Mouse (Mus musculus) lung, adult 2 months (tissue): ENCODE measurements at regions not wholly inside any gene's neighbourhood (a gene's known extent, or its start where the extent isn't known, plus 50 kb on each side); places are given as distances from the start of the nearest gene placed in this dataset.
"Not testable (repeated sequence)": the region's sequence is repeated elsewhere in the genome, so short reads cannot be mapped to it uniquely, and the experiment has no call there.

ENCODE experiments used
- DNase-seq: peaks from one replicate; pipeline ENCODE4 v3.0.0; 2022
- H3K4me1 ChIP-seq: fragments of 200-500 bp; 2 replicates; pipeline ENCODE4 v1.6.1; 2011; ENCODE audit warnings: low read length; ENCODE audit not compliant: control insufficient read depth, insufficient read depth
- H3K4me3 ChIP-seq: fragments of 200-500 bp; replicated peaks from 2 replicates; pipeline ENCODE3; 2011; ENCODE audit warnings: low read depth, mild to moderate bottlenecking, control low read depth, low read length; ENCODE audit errors: extremely low read depth
- CTCF ChIP-seq: fragments of 200-500 bp; IDR thresholded peaks from 2 replicates; pipeline ENCODE4 v1.5.1; 2011; ENCODE audit warnings: mild to moderate bottlenecking, low read length, control low read depth; ENCODE audit not compliant: insufficient read depth
- POLR2A ChIP-seq: fragments of 200-500 bp; IDR thresholded peaks from 2 replicates; pipeline ENCODE4 v1.6.1; 2011; ENCODE audit warnings: low read depth, mild to moderate bottlenecking, control low read depth, low read length, borderline replicate concordance; ENCODE audit errors: extremely low read depth
- WGBS: fragments of 180-500 bp; shearing (Covaris S2); methylation state at CpG from one replicate; pipeline ENCODE4 v1.1.7; 2018; 5-methylcytosine and 5-hydroxymethylcytosine counted together

DNA sequence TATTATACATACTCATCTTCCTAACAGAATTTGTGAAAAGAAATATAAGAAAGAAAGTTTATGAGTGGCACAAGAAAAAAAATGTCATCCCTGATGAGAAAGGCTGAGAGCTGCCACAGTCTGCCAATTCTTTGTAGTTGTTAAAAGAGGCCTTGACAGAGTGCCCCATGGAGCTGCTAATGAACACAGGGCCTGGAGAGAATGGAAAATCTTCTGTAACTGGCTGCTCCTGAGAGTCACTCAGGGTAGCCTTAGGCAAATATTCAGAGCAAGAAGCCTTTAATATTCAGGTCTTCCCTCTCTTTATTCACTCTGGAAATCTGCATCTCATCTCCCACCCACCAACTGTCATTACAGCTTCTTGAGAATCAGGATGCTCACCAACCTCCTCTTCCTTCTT lies 237.0 kb downstream of the Gm11232 start:
- TF ChIP-seq POLR2A (no peak), CTCF (no peak)
- H3K4me3 ChIP-seq: no peak overlapping the region
- DNase-seq: no peak
- H3K4me1 ChIP-seq: no peaks in the 10 kb centered on the region

DNA sequence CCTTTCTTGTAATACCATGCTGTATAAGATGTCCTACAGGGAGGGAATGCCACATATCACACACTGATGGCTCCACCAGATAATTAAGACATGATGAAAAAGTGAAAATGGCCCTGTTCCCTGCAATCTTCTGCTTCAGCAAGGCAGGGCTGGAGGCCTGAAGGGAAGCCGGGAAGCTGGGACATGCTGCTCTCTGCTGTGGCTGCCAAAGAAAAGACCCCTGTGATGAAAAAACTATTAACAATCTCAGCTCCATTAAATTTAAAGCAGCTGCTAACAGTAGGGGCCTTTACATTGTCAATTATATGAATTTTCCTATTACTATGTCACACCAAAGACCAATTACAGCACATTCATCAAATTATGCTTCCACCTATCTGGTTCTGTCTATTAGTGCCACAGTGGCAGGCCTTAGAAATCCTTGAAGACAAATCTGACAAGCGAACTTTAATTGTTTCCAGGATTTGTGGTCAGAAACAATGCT lies 239.8 kb downstream of the Gm11232 start:
- DNase-seq: no peak
- no peak overlapping the region for H3K4me3 ChIP-seq
- WGBS: 81% methylated on average over 2 of the region's 2 CpGs
- H3K4me1 ChIP-seq: no peaks in the 10 kb centered on the region
- TF ChIP-seq CTCF: no peak
- no peak for TF ChIP-seq POLR2A

DNA sequence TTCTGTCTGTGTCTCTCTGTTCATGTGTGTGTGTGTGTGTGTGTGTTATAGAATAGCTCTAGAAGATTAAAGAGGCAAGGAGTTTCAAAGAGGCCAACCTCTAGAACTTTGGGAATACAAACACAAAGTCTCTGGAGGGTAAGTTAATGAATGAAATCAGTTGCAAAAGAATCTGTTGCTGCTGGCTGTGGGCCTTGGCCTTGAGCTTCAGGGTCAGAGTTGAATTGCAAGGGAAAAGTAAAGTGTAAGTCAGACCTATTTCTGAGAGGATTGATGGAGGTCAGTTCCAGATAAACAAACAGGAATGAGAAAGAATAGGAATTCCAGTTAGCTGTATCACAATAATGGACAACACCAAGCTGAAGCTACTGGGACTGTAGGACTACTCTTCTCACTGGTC lies 250.9 kb downstream of the Gm11232 start:
- TF ChIP-seq POLR2A (no peak), CTCF (no peak)
- no peak for DNase-seq
- Histone ChIP-seq H3K4me3 (no peak overlapping the region), H3K4me1 (no peaks in the 10 kb centered on the region)

DNA sequence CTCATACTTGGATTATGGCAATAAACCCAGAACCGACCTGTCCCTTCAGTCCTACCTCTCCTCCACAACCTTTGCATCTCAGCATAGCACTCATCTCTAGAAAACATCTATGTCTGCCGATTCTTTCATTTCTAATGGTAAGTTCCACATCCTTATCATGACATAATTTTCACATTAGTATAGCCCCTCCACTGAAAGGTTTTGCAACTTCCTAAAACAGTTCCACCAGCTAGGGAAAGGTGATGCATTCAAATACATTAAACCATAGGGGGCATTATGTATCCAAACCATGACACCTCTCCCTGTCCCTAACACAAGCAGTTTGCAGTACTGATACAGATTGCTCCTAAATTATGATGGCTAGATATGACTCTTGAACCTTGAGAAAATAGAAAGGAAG lies 268.0 kb downstream of the Gm11232 start:
- no peak for DNase-seq
- Histone ChIP-seq H3K4me1 (no peaks in the 10 kb centered on the region), H3K4me3 (no peak overlapping the region)
- 87% methylated on average over 2 of the region's 2 CpGs for WGBS
- TF ChIP-seq POLR2A: no peak
- TF ChIP-seq CTCF: no peak

DNA sequence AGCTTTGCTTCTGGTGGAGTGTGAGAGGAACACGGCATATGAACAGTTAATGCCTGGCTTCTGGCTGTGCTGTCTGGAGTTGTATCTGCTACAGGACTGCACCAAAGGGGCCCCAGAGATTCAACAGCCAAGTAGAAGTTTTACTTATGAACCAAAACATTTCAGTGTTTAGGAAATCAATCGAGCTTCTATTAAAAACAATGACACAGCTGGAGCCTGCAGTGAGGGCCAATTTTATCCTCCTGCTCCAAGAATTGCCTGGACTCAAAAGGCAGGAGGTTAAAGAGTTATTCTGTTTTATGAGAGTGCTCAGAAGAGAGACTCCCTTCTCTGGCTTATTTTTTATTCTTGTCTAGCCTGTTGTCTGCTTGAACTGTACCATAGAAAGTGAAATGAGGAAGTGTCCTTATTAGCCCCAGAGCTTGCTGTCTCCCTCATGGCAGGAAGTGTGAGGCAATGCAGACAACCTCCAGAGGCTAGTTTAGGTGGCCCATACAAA lies 269.1 kb downstream of the Gm11232 start:
- Histone ChIP-seq H3K4me3 (no peak overlapping the region), H3K4me1 (no peaks in the 10 kb centered on the region)
- WGBS: 13% methylated on average over 2 of the region's 2 CpGs
- TF ChIP-seq CTCF: no peak
- no peak for TF ChIP-seq POLR2A
- DNase-seq: no peak

DNA sequence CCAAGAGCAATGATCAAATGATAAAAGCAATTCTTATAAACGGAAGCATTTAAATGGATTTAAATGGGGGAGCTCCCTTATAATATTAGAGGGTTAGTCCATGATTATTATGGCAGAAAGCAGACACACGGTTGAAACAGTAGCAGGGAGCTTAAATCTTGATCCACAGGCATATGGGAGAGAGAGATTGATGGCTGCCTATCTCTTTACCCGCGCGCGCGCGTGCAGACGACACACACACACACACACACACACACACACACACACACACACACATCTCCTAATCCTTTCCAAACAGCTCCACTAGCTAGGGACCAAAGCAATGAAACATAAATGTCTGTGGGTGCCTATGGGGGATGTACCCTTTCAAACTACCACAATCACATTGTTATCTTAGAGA lies 269.7 kb downstream of the Gm11232 start:
- TF ChIP-seq POLR2A: no peak
- no peak for TF ChIP-seq CTCF
- no peaks in the 10 kb centered on the region for H3K4me1 ChIP-seq
- 94% methylated on average over 9 of the region's 9 CpGs for WGBS
- no peak overlapping the region for H3K4me3 ChIP-seq
- no peak for DNase-seq

DNA sequence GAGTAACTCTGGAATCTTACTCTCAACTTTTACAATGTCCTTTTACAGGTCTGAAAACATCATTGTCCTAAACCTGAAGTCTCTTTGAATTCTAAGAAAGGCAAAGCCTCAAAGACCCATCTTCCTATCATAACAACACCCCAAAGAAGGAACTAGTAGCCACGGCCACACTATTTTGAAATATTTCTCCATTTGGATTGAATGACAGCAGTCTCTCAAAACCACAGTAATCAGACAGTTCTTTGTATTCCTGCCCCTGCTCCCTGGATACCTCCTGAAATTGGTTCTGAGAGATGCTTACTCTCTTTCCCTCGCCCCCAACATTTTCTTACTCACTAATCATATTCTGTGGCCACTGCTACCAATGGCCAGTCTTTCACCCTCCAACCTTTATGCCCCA lies 276.8 kb downstream of the Gm11232 start:
- TF ChIP-seq CTCF (no peak), POLR2A (no peak)
- Histone ChIP-seq H3K4me3 (no peak overlapping the region), H3K4me1 (no peaks in the 10 kb centered on the region)
- no peak for DNase-seq
- WGBS: 82% methylated on average over 2 of the region's 2 CpGs

DNA sequence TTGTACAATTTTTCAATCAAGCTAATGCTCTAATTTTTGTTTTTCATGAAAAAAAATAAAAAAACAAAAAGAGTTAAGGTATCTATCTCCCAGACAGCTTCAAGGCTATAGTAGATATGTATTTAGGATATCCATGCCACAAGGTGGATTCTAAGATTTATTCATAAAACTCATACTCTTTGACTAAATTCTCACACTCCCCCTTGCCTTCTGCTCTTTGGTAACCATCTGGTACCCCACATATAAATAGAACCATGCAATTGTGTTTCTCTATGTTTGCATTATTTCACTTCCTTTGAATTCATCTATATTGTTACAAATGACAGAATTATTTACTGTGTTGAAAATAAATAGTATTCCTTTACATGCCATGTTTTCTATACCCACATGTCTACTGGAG lies 287.2 kb downstream of the Gm11232 start:
- no peaks in the 10 kb centered on the region for H3K4me1 ChIP-seq
- DNase-seq: no peak
- H3K4me3 ChIP-seq: no peak overlapping the region
- TF ChIP-seq POLR2A: no peak
- TF ChIP-seq CTCF: no peak

DNA sequence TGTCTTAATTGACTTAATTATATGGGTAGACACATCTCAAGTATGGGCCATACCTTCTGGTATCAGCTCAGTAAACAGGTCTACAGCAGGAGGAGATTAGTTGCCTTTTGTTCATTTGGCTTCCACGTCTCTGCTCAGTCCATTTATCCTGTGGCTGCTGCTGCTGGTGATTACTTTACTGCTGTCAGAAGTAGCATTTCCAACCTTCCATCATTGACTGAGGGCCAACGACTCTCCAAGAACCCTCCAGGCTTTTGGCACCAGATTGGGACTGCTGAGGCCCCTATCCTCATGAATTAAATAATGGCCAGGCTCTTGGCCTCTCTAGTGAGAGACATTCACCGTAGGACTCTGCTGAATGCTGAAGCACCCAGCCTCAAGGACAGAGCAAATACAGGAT lies 303.0 kb downstream of the Gm11232 start:
- TF ChIP-seq CTCF (no peak), POLR2A (no peak)
- Histone ChIP-seq H3K4me1 (no peaks in the 10 kb centered on the region), H3K4me3 (no peak overlapping the region)
- WGBS: 50% methylated on average over 3 of the region's 3 CpGs
- DNase-seq: no peak

DNA sequence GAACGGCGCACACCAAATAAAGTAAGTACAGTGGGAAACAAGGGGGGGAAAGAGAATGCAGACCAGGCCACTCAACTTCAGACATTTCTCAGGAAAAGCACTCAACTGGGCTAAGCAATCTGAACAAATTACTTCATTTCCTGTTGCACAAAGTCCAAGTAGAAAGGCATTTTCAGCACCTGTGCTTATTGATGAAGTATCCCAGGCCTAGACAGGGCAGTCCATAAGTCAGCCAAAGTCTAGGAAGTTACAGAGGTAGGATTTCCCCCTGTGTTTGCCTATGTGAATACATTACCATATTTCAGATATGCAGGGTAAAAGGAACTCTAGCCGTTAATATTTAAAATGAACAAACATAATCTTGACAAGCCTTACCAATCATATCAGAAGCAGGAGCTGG lies 304.3 kb downstream of the Gm11232 start:
- WGBS: 66% methylated on average over 3 of the region's 3 CpGs
- TF ChIP-seq POLR2A: no peak
- no peak for TF ChIP-seq CTCF
- no peaks in the 10 kb centered on the region for H3K4me1 ChIP-seq
- H3K4me3 ChIP-seq: no peak overlapping the region
- no peak for DNase-seq

DNA sequence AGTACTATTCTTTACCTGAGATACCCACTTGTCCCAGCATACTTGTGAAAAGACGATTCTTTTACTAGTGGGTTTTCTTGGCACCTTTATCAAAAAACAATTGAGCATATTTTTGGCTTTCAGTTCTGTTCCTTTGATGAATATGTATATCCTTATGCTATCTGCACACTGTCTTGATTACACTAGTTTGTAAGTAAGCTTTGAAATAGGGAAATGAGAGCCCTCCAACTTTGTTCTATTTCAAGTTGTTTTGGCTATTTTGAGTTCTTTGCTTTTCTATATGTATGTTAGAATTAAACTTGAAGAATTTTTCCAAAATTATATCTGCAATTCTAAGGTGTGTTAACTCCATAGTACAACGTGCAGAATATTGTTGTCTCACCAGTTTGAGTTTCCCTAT lies 311.3 kb downstream of the Gm11232 start:
- 75% methylated on average over 2 of the region's 2 CpGs for WGBS
- no peak overlapping the region for H3K4me3 ChIP-seq
- DNase-seq: no peak
- no peaks in the 10 kb centered on the region for H3K4me1 ChIP-seq
- TF ChIP-seq POLR2A (no peak), CTCF (no peak)

DNA sequence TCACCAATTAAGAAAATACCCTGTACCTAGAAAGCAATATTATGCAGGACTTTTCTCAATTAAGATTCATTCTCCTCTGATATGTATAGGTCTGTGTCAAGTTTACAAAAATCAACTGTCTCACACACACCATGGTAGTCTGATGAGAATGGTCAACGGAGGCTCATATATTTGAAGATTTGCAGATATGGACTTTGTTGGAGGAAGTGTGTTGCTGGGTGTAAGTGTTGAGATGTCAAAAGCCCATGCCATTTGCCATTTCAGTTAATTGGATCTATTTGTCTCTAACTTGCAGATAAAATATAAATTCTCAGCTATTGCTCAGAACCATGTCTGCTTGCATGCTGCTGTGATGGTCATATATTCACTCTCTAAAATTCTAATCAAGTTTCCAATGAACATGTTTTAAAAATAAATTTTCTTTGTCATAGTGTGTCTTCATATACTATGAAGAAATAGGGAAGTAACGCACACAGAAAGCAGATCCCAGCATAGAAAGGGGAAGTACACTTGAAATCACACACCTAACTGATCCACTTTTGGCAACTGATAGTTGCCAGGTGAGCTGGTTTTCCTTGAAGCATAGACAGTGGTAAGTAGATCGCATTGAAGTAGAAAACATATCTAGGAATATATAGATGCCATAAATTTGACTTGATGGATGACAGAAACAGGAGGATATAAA lies 326.4 kb downstream of the Gm11232 start:
- Histone ChIP-seq H3K4me3 (no peak overlapping the region), H3K4me1 (no peaks in the 10 kb centered on the region)
- TF ChIP-seq POLR2A: no peak
- TF ChIP-seq CTCF: no peak
- WGBS: 76% methylated on average over 3 of the region's 3 CpGs
- no peak for DNase-seq

DNA sequence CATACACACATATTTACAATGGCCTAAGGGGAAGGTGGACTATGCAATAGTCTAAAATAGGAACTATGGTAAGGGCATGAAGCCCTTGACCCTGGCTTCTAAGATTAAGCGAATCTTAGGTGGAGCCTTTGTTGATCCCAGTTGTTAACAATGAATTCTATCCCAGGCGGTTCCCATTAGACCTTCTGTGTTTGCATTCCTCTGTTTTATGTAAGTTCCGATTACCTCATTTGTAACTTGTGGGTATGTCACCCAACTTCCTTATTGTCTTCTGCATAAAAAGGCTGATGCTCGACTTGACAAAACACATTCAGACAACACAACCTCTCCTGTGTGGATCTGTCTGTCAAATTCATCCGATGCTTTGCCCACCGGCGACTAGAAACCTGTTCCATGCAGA lies 335.6 kb downstream of the Gm11232 start:
- H3K4me3 ChIP-seq, DNase-seq, H3K4me1 ChIP-seq: not testable (repeated sequence)
- WGBS: 87% methylated on average over 7 of the region's 7 CpGs
